Mouse (Mus musculus) T-helper 1 cell (primary cell): ENCODE measurements at regions not wholly inside any gene's neighbourhood (a gene's known extent, or its start where the extent isn't known, plus 50 kb on each side); places are given as distances from the start of the nearest gene placed in this dataset.
"Not testable (repeated sequence)": the region's sequence is repeated elsewhere in the genome, so short reads cannot be mapped to it uniquely, and the experiment has no call there.

Source experiments
- in situ Hi-C: fragments of 300-600 bp; cut with MboI, MseI; formaldehyde crosslinking; loops from one replicate; pipeline ENCODE4 v1.15.1; 2025; ENCODE audit warnings: high pct_unique_total_duplicates

- in situ Hi-C loops = no loop called here
Measured at GRCm38 (mm10) chr3:39776278-39777039, 754.6 kb upstream of the Intu start.

DNA sequence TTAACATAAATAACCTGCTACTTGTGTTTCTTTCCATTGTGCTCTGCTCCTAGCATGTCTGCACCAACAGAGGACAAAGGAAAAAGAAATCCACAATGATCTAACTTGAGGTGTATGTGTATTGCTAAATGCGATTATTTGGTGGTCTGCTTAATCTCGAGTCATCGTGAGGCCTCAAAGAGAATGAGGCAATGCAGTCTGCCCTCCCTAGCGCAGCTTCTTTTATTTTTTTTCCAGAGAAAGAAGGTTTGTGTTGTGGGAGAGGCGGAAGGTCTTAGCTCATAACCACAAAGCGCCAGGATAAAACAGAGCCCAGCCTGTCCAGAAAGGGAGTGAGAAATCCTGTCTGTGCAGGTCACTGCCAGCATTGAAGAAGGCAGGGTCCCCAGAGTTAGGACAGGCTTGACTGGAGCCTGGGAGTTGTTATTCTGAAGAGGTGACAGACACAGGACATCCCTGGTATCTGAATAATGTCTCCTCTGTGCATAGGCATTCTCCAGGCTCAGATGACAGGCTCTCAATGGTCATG, 751.3 kb upstream of the Intu start:
- in situ Hi-C loops = no loop called here

GRCm38 (mm10) chr3:39780270-39780669, 750.8 kb upstream of the Intu start:
- in situ Hi-C loops = no loop called here

- in situ Hi-C loops = no loop called here
Measured at GRCm38 (mm10) chr3:39784901-39785300, 746.2 kb upstream of the Intu start.

GRCm38 (mm10) chr3:39809586-39809985, 721.5 kb upstream of the Intu start:
- in situ Hi-C loops = no loop called here

GRCm38 (mm10) chr3:39814814-39815213, 716.3 kb upstream of the Intu start:
- in situ Hi-C loops = loop anchor here (5.0 kb wide), 1 partner anchor 933 kb away; no protein-coding TSS in a partner anchor

DNA sequence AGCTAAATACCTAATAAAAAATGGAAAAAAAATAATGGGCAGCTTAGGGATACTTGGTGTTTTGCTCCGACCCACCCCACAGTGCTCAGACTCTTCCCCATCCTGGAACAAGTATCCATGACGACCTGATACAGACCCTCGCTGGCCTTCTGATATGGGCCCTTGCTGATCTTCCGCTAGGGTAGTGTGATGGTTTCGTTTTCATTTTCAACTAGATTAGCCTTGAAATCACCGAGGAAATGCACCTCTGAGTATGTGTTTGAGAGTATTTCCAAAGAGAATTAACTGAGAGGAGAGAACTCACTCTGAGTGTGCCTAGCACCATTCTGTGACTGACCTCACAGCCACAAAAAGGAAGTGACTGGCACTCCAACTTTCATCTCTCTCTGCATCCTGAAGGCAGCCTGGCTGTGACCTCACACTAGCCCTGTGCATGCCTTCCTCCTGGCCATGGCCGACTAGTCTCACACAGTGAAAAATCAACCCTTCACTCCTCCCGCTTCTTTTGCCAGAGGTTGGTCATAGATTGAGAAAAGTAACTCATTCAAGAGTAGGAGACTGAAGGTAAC, 700.5 kb upstream of the Intu start:
- in situ Hi-C loops = no loop called here

DNA sequence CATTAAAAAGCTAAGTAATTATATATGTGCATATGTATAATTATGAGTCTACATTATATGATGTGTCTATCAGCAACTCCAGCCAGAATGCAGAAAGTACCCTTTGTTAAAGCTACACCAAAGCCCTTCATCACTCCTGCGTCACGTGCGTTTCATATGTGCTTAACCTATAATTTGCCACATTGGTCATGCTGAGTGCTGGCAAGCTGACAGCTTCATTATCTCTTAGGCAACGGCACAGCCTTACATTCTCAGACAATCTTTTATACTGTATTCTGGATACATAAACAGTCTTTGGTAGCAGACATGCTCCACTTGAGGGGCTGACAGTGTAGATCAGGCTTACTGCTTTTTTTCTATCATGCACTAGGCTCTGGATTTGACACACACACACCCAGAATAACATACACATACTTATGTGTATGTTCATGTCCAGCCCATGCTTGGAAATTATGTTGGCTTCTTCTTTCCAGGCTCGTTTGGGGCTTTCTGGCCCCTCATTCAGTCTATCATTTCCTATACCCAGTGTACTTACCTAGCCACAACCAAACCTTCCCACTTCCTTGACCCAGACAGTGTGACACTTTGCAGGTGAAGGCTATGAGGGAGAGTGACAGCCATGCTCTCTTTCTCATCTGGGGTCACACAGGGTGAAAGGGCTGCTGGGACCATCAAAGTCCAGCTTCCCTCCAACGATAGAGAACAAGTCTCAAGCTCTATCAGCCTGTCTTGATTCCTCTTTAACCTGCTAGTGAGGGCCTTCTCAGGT, 692.5 kb upstream of the Intu start:
- in situ Hi-C loops = no loop called here

- in situ Hi-C loops = no loop called here
Measured at GRCm38 (mm10) chr3:39840946-39841345, 690.1 kb upstream of the Intu start.

GRCm38 (mm10) chr3:39845123-39845522, 686.0 kb upstream of the Intu start:
- in situ Hi-C loops = no loop called here

DNA sequence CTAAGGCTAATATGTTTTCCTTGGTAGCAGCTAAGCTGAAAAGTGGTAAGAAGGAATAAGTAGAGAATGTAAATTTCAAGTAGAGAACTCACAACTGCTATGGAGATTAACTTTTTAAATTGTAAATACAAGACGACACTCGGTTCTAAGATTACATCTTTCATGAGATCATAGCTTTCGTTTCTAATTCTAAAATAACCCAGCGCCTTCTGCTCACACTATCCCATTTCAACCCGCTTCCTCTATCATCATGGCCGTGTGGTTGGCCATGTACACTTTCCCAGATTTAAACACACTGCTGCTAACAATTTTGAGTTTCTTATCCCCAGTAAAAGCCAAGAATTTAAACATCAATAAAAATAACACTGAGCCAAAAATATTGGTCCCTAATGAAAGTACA, 682.3 kb upstream of the Intu start:
- in situ Hi-C loops = no loop called here

GRCm38 (mm10) chr3:39857214-39857839, 673.8 kb upstream of the Intu start:
- in situ Hi-C loops = loop anchor here (25.0 kb wide), 1 partner anchor 1920 kb away; no protein-coding TSS in a partner anchor

- in situ Hi-C loops = not testable (repeated sequence)
Measured at GRCm38 (mm10) chr3:39876046-39876445, 655.0 kb upstream of the Intu start.

DNA sequence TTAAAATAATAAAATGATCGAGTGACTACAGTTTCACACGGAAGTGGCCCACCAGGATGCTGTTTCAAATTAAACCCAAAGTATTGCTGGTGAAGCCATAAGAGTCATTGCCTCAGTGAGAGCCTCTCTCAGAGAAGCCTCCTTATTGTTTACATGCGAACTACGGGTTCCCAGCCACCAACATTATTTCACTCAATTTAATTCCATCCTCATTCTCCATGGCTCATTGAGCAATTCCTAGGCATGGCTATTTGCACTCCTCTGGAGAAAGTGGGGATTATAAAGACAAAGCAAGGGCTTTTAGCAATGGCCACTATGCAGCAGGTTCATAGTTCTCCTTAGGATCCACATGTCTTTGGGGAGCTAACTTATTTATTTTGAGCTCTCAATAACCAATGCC, 646.7 kb upstream of the Intu start:
- in situ Hi-C loops = no loop called here

GRCm38 (mm10) chr3:39888376-39888775, 642.7 kb upstream of the Intu start:
- in situ Hi-C loops = no loop called here

DNA sequence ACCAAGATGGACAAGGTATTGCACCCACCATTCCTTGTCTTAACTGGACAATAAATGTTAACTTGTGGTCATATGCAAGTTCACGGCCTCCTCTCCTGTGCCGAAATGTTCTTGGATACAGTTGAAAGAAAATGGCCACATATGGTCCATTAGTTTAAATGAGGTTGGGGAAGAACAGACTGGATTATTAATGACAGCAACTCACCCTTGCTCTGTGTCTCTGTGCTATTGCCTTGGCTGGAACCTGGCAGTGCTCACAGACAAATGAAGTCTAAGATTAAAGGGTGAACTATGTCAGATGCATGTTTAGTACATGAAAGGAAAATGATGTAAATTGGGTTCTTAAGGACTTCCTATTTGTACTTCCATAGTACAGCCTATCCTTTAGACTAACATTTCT, 641.9 kb upstream of the Intu start:
- in situ Hi-C loops = no loop called here

GRCm38 (mm10) chr3:39898961-39899360, 632.1 kb upstream of the Intu start:
- in situ Hi-C loops = no loop called here

- in situ Hi-C loops = no loop called here
Measured at GRCm38 (mm10) chr3:39900207-39900606, 630.9 kb upstream of the Intu start.

DNA sequence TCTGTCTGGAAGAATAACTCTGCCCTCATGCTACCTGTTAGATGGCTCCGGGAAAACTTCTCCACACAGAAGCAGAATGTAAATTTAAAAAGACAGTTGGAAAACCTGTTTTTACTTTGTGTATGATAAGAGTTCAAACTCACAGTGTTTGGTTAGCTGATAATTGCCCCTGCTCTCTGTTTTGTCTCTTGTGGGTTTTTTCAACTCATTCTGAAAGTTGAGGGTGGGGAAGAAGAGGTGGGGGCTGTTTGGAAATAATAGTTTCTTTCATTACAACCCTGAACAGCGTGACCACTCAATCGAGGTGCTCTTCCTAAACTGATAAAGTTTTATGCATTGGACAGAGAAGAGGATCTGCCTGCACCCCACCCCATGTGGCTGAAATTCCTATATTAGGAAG, 626.7 kb upstream of the Intu start:
- in situ Hi-C loops = no loop called here

DNA sequence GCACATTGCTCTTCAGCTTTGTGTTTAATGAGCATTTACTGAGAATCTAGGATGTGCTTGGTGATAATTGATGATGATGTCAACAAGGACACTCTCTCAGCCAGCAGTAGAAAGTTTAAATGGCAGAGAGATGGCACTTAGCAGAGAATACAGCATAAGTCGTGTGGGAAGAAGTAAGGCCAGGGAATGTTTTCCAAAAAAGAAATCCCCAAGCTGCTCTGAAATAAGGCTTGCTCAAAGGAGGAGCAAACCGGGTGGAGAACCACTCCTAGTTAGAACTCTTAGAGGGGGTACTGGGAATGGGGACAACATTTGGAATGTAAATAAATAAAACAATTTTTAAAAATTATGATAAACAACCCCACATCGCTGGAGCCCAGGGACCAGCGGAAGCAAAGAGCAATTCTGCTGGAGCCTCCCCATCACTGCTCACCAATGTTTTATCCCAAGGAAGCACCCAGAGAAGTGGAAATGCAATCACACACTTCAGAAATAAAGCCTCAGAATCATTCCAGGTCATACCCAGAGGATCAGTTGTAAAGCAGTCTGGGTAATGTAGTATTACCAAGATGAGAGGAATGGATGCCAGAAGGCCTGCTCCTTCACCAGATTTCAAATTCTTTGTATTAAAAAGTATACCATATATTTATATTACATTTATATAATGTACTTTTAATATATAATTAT, 622.3 kb upstream of the Intu start:
- in situ Hi-C loops = no loop called here

DNA sequence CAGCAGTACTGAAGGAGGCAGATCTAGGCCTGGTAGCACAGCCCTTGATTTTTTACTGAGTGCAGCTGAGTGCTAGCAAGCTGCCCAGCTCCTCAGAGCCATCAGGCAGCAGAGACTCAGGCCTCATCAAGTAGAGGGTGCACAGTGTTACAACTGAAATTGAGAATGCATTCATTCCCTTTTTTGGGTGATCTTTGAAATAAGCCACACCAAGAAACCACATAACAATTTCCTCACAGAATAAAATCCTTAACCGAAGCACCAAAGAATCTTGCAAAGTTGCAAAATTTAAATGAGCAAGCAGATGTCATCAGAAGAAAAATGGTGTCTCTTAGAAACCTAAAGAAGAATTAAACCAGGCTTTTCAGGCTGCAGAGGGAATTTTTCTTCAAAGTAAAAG, 621.4 kb upstream of the Intu start:
- in situ Hi-C loops = no loop called here
